Mouse (Mus musculus) testis, postnatal 14 days (tissue): ENCODE measurements at regions not wholly inside any gene's neighbourhood (a gene's known extent, or its start where the extent isn't known, plus 50 kb on each side); places are given as distances from the start of the nearest gene placed in this dataset.

ENCODE experiments used
- DNase-seq: peaks from one replicate; pipeline ENCODE4 v3.0.0; 2021; ENCODE audit warnings: low spot score

GRCm38 (mm10) chr8:36363291-36363690, 597.7 kb downstream of the Gm19410 start:
- no peak for DNase-seq

GRCm38 (mm10) chr8:36364567-36365231, 599.1 kb downstream of the Gm19410 start:
- DNase-seq: no peak

GRCm38 (mm10) chr8:36365945-36366344, 600.4 kb downstream of the Gm19410 start:
- no peak for DNase-seq

GRCm38 (mm10) chr8:36376579-36377350, 611.2 kb downstream of the Gm19410 start:
- DNase-seq: no peak

GRCm38 (mm10) chr8:36394487-36394886, 598.9 kb upstream of the AI429214 start:
- peak; percentile 7 for DNase-seq

GRCm38 (mm10) chr8:36396493-36396892, 596.9 kb upstream of the AI429214 start:
- no peak for DNase-seq

- DNase-seq: no peak
Measured at GRCm38 (mm10) chr8:36406706-36407105, 586.7 kb upstream of the AI429214 start.
